Mouse (Mus musculus): ENCODE measurements at regions not wholly inside any gene's neighbourhood (a gene's known extent, or its start where the extent isn't known, plus 50 kb on each side); places are given as distances from the start of the nearest gene placed in this dataset.

- TF ChIP-seq POLR2A (IDR thresholded peaks at IDR 0.05; ENCODE audit: borderline replicate concordance, low read depth, low read length) (no peak), CTCF (IDR thresholded peaks at IDR 0.05; ENCODE audit: low read depth, low read length) (no peak)
Observed at GRCm38 (mm10) chr17:76205082-76205481, 653.3 kb upstream of the Fam98a start.

All from bone marrow macrophage, adult 2 months (primary cell).